Mouse (Mus musculus) layer of hippocampus, postnatal 25 days (tissue): ENCODE measurements around the gene Cul9. TPM values are rescaled to one million over a fixed set of nuclear protein-coding genes. Genes with fewer than 3 reads are reported as not detected.
"Not testable (repeated sequence)": the region's sequence is repeated elsewhere in the genome, so short reads cannot be mapped to it uniquely, and the experiment has no call there.

Experiments used
- DNase-seq, 2 experiments: peaks; one replicate each; pipeline ENCODE4 v3.0.0; 2022; ENCODE audit warnings: mixed read lengths in 2 of 2, low spot score in 1 of 2; ENCODE audit errors: extremely low spot score in 1 of 2
- total RNA-seq, 2 experiments: library from RNA; stranded (reverse); gene quantifications; 2 replicates each; pipeline ENCODE4 v1.2.3; 2021

Gene Cul9
- total RNA-seq, 2 experiments from 2014 or later, result 51.1 to 57.4 TPM

- no peak for DNase-seq
Observed at GRCm38 (mm10) chr17:46505617-46506016, 40.6 kb downstream of the Cul9 start.

- no peak for DNase-seq
Observed at GRCm38 (mm10) chr17:46503847-46504638, 42.1 kb downstream of the Cul9 start.

GRCm38 (mm10) chr17:46502775-46503174 lies 43.4 kb downstream of the Cul9 start:
- DNase-seq, result no peak

DNA sequence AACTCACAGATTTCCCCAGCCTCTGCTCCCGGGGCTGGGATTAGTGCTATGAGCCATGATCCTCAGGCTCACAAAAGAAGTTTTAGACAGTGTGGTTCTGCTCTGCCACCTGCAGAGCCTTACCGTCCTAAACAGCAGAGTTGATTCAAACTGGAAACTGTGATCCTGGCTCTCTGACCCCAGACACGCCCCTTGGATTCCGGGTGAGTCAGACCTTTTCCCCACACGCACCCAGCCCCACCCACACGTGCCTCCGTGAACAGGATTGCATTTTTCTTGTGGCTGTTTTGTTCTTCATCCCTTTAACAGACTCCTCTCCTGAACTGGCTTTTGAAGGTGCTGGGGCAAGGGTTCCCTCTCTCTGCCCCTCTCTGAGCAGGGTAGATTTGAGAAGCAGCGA lies 48.2 kb downstream of the Cul9 start:
- no peak for DNase-seq

GRCm38 (mm10) chr17:46496623-46497434 lies 49.4 kb downstream of the Cul9 start, which contains the start of gene Dnph1:
Dnph1 (plus strand) TSS chr17:46496711.
- DNase-seq, result peak; percentile 70 to 71

DNA sequence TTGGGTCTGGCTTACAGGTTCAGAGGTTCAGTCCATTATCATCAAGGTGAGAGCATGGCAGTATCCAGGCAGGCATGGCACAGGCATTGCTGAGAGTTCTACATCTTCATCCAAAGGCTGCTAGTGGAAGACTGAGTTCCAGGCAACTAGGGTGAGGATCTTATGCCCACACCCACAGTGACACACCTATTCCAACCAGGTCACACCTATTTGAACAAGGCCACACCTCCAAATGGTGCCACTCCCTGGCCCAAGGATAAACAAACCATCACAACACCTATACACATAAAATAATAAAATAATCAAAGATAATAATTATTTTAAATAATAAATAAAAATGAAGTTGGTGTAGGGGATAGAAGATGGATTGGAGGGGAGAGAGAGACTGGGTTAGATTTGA lies 50.1 kb downstream of the Cul9 start:
- not testable (repeated sequence) for DNase-seq

- no peak for DNase-seq
Observed at GRCm38 (mm10) chr17:46495486-46495885, 50.7 kb downstream of the Cul9 start.

DNA sequence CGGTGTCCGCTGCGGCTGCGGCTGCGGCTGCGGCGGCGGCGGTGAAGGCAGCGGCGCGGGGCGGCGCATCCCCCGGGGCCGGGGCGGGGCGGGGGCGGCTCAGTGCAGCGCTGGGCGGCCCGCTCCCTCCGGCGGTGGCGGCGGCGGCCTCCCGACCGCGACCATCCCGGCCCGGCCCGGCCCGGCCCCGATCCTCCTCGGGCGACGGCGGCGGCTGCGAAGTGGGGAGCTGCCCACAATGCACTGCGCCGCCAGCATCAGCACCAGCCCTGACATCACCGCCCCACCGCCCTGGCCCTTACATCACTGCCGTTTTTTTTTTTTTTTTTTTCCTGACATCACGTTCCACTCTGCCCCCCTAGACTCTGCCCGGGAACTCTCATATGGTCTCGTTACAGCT lies 58.8 kb downstream of the Cul9 start, which contains the start of gene Ttbk1:
Ttbk1 (minus strand) TSS at position 245 of the 400 bp plus-strand sequence.
- DNase-seq, result peak; percentile 40 to 55

DNA sequence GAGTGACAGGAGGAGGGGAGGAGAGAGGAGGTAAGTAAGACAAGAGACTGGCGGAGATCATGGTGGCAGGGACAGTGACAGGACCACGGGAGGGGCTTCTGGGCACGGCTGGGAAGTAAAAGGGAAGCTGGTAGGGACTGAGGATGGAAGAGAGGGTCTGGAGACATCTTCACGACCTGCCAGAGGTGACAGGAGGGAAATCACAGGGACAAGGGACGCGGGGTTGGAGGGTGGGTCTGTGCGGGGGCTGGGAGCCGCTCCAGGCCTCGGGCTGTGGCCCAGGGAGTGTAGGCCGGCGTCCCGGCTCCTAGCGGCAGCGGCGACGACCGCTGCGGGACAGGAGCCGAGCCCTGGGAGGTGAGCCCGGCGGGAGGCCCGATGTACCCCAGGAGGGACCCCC lies 59.2 kb downstream of the Cul9 start:
- DNase-seq, result no peak

DNA sequence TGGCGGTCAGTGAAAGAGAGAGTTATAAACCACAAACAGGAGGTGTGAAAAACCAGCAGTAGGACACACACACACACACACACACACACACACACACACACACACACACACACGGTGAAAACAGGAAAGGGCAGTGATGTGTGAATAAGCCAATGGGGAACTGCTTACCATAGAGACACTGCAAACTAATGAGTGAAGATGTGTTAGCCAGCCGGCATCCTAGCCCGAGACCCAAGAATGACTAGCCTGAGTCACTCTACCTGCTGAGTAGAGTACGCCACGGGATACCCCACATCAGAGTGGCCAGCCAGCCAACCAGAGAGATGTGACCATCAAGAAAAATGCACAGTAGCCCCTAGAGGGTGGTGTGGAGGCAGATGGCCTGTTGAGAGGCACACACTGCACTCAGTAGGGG lies 61.7 kb downstream of the Cul9 start:
- DNase-seq, result no peak

- peak in 1 of 2 experiments; percentile 34 for DNase-seq
Observed at GRCm38 (mm10) chr17:46484021-46484431, 62.2 kb downstream of the Cul9 start.

DNA sequence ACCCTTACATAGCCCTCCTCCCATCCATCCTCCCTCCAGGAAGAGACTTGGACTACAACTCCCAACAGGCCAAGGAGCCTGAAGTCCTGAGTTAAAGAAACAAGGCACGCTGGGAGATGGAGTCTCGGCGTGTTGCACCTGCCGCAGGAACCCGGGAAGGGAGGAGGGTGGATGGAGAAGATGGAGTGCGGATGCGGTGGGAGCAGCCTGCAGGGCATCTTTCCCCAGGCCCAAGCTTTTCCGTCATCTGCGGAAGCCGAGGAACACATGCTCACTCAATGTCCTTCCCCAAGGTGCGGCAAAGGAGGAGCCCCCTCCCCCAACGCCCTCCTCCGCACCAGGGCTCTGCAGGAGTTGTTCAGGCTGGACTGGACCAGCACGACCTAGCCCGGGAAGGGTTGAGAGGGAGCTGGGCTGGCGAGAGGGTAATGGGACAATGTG lies 62.6 kb downstream of the Cul9 start:
- peak; percentile 44 to 46 for DNase-seq

- no peak for DNase-seq
Observed at GRCm38 (mm10) chr17:46477286-46477685, 68.9 kb downstream of the Cul9 start.

DNA sequence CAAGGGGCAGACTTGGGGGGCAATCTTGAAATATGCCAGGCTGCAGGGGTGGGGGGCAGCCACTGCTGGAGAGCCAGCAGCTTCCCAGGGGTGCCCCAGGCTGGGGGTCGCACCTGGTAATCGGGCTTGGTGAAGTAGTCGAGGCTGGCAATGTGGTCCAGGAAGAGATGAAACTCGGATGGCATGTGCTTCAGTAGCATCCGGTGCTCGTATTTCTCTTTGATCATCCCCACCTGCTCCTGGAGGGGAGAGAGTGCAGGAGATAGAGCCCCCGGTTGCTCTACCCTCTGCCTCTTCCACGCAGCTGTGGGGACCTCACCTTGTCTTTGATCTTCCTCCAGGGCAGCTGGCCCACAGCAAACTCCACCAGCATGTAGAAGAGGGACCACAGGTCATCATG lies 69.6 kb downstream of the Cul9 start:
- DNase-seq, result no peak

DNA sequence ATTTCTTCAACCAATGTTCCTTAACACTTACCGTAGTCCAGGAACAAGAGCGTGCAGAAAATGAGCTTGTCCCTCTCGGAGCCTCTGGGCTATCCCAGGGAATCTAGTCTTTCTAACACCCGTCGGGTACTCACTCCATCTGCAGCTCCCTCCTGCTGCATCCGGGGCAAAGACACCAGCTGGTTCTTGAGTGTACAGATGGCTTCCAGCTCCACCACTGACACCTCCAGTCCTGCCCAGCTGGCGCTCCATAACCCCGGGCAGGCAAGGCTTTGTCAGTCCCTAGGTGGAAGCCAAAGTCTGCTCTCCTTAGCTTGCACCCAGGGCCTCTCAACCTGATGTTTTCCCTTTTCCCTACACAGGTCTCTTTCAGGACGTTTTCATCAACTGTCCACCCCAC lies 78.4 kb downstream of the Cul9 start:
- DNase-seq, result no peak

- no peak for DNase-seq
Observed at GRCm38 (mm10) chr17:46462226-46462625, 84.0 kb downstream of the Cul9 start.

DNA sequence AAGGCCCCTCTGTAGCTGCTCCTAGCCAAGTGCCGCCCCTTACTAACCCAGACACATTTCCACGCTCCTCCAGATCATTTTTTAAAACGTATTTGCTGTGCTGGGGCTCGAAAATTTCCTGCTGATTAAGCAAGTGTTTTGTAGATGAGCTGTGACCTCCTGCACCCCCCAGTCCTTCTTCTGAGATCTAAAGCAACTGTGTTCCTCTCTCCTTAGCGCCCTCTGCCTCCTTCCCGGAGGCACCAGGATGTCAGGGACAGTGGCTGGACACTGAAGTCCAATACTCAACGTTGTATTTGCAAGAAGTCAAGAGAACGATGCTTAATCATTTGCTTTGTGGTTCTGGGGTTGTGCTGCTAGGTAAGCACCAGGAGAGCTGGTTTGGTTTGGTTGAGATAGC lies 84.8 kb downstream of the Cul9 start:
- no peak for DNase-seq

DNA sequence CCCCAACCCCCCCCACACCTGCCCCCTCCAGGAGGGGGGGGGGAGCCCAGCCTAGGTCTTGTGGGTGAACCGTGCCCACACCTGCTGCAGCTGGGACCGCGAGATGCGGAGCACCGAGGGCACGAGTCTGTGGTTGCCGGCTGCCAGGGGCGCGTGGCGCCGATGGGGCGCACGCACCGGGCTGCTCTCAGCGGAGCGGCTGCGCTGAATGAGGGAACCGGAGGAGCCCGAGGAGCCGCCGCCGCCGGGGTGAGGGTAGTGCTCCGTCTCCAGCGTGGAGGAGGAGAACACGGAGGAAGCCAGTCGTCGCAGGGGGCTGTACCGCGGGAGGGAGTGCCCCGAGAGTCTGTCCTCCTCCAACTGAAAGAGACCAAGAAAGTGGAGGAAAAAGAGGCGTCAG lies 85.5 kb downstream of the Cul9 start:
- DNase-seq, result no peak

- no peak for DNase-seq
Observed at GRCm38 (mm10) chr17:46458439-46458838, 87.7 kb downstream of the Cul9 start.

- peak in 1 of 2 experiments; percentile 63 for DNase-seq
Observed at GRCm38 (mm10) chr17:46457791-46458190, 88.4 kb downstream of the Cul9 start.

- peak in 1 of 2 experiments; percentile 35 for DNase-seq
Observed at GRCm38 (mm10) chr17:46455110-46455691, 91.0 kb downstream of the Cul9 start.
